16 mouse cellular contexts compared by ENCODE assay signal in genomic region chr10:117203558-117203981, GRCm38 (mm10). TPM values are rescaled to one million over a fixed set of nuclear protein-coding genes. Genes with fewer than 3 reads are reported as not detected.
DNase-seq lines count a peak whose midpoint lies in the region; ATAC-seq and TF ChIP-seq lines count a peak whose summit lies in the region.
"Had no signal": no experiment of that assay in that cellular context is flagged by ENCODE, and none has a peak within 500 bp of the region (broad histone marks: within the 10 kb centered on the region; RNA-seq: fewer than 3 reads in every experiment).

No protein-coding gene starts in this region.

- no peak for TF ChIP-seq EP300 in liver, embryonic 14.5 days (IDR thresholded peaks at IDR 0.05; ENCODE audit: low read depth)
- TF ChIP-seq EP300 in liver, postnatal 0 days (IDR thresholded peaks at IDR 0.05; ENCODE audit: low read depth) = no peak

- no peak overlapping the region for H3K9ac ChIP-seq in liver, embryonic 14.5 days (replicated peaks)
- no peak overlapping the region for H3K9ac ChIP-seq in liver, postnatal 0 days (replicated peaks)
- no peak overlapping the region for H3K9ac ChIP-seq in embryonic facial prominence, embryonic 11.5 days (replicated peaks; ENCODE audit: low read length)
- H3K9ac ChIP-seq: hindbrain, embryonic 12.5 days had no signal

- peak; percentile 41 for DNase-seq in adrenal gland, postnatal 14 days
- DNase-seq in adrenal gland, adult 18-20 months (ENCODE audit: low spot score in 2 of 2) = no peak
- DNase-seq in liver, embryonic 14.5 days (ENCODE audit: low read depth in 3 of 3, low spot score in 3 of 3) = no peak
- DNase-seq in liver, postnatal 0 days = no peak
- peak; percentile 71 for DNase-seq in embryonic facial prominence, embryonic 11.5 days (ENCODE audit: low spot score)
- no peak for DNase-seq in cerebellum, postnatal 10 days
- no peak for DNase-seq in urinary bladder, adult 18-20 months (ENCODE audit: low spot score in 2 of 2)
- DNase-seq: B cell, adult 2 months; retina, postnatal 1 day had no signal

- TF ChIP-seq CTCF in liver, embryonic 14.5 days (IDR thresholded peaks at IDR 0.05; ENCODE audit: low read depth) = peak; percentile 26; the same call in 1 of the 2 replicates
- no peak for TF ChIP-seq CTCF in liver, postnatal 0 days (IDR thresholded peaks at IDR 0.05; ENCODE audit: low read depth)

- H3K9me3 ChIP-seq in liver, embryonic 14.5 days (ENCODE audit: control insufficient read depth, low read length) = no peaks in the 10 kb centered on the region
- H3K9me3 ChIP-seq in liver, postnatal 0 days (ENCODE audit: low read length) = no peaks in the 10 kb centered on the region
- H3K9me3 ChIP-seq in embryonic facial prominence, embryonic 11.5 days (replicated peaks; ENCODE audit: control insufficient read depth, low read length) = no peaks in the 10 kb centered on the region
- H3K9me3 ChIP-seq: hindbrain, embryonic 12.5 days had no signal

- H3K27ac ChIP-seq in liver, embryonic 14.5 days = no peak overlapping the region
- no peak overlapping the region for H3K27ac ChIP-seq in liver, postnatal 0 days (ENCODE audit: low read depth)
- H3K27ac ChIP-seq in embryonic facial prominence, embryonic 11.5 days (replicated peaks; ENCODE audit: low read depth, low read length) = 0 out of 2 replicates have a peak overlapping the region, but pooled peaks have one; percentile 6
- H3K27ac ChIP-seq: hindbrain, embryonic 12.5 days had no signal

- 52% methylated on average over 2 of the region's 2 CpGs for WGBS in liver, embryonic 14.5 days (ENCODE audit: insufficient replicate concordance)
- WGBS in liver, postnatal 0 days (ENCODE audit: insufficient replicate concordance) = 62% methylated on average over 2 of the region's 2 CpGs
- 55% methylated on average over 2 of the region's 2 CpGs for WGBS in embryonic facial prominence, embryonic 11.5 days

- ATAC-seq in liver, embryonic 14.5 days (ENCODE audit: insufficient read depth) = no peak
- no peak for ATAC-seq in liver, postnatal 0 days
- no peak for ATAC-seq in embryonic facial prominence, embryonic 11.5 days (replicated peaks; ENCODE audit: insufficient number of reproducible peaks, low FRiP score, low TSS enrichment, low read depth)
- peak; percentile 75 for ATAC-seq in megakaryocyte, adult 5-6 weeks (ENCODE audit: poor library complexity, severe bottlenecking)

- no peak overlapping the region for H3K4me3 ChIP-seq in liver, embryonic 14.5 days (ENCODE audit: insufficient read depth in 1 of 2, low read depth in 2 of 2, low read length in 2 of 2)
- no peak overlapping the region for H3K4me3 ChIP-seq in liver, postnatal 0 days (ENCODE audit: low read depth, low read length)
- H3K4me3 ChIP-seq in embryonic facial prominence, embryonic 11.5 days (ENCODE audit: low read depth, low read length) = no peak overlapping the region
- H3K4me3 ChIP-seq: hindbrain, embryonic 12.5 days had no signal

- H3K27me3 ChIP-seq in liver, embryonic 14.5 days (ENCODE audit: control insufficient read depth, insufficient read depth, low read length) = no peaks in the 10 kb centered on the region
- H3K27me3 ChIP-seq in liver, postnatal 0 days (ENCODE audit: insufficient read depth, low read length) = no peaks in the 10 kb centered on the region
- H3K27me3 ChIP-seq in embryonic facial prominence, embryonic 11.5 days (ENCODE audit: control insufficient read depth, insufficient read depth, low read length) = no peaks in the 10 kb centered on the region
- H3K27me3 ChIP-seq: hindbrain, embryonic 12.5 days had no signal

- no peak overlapping the region for H3K4me2 ChIP-seq in liver, embryonic 14.5 days (ENCODE audit: low read depth)
- no peak overlapping the region for H3K4me2 ChIP-seq in liver, postnatal 0 days (ENCODE audit: low read depth, low read length)
- H3K4me2 ChIP-seq in embryonic facial prominence, embryonic 11.5 days (ENCODE audit: low read depth, low read length) = no peak overlapping the region
- H3K4me2 ChIP-seq: hindbrain, embryonic 12.5 days had no signal

- H3K36me3 ChIP-seq in liver, embryonic 14.5 days (replicated peaks; ENCODE audit: control insufficient read depth, insufficient read depth, low read depth) = no peaks in the 10 kb centered on the region
- no peaks in the 10 kb centered on the region for H3K36me3 ChIP-seq in liver, postnatal 0 days (replicated peaks; ENCODE audit: insufficient read depth, low read length)
- no peaks in the 10 kb centered on the region for H3K36me3 ChIP-seq in embryonic facial prominence, embryonic 11.5 days (replicated peaks; ENCODE audit: control insufficient read depth, insufficient read depth, low read depth, low read length)
- H3K36me3 ChIP-seq: hindbrain, embryonic 12.5 days had no signal

- H3K4me1 ChIP-seq in liver, embryonic 14.5 days (replicated peaks; ENCODE audit: control insufficient read depth in 2 of 2, insufficient read depth in 2 of 2, low read length in 1 of 2) = no peaks in the 10 kb centered on the region; a peak in 2 of 4 replicates
- no peaks in the 10 kb centered on the region for H3K4me1 ChIP-seq in liver, postnatal 0 days (ENCODE audit: insufficient read depth)
- no peaks in the 10 kb centered on the region for H3K4me1 ChIP-seq in embryonic facial prominence, embryonic 11.5 days (ENCODE audit: control insufficient read depth, insufficient read depth, low read length)

RNA-seq across cellular contexts. Expression of gene Yeats4, which starts 20.7 kb away (rescaled TPM):
- total RNA-seq in adrenal gland, postnatal 14 days (2021) = 44.3 and 44.6 TPM in 2 replicates
- 10 to 100 TPM; 34.5 to 43.1 TPM for total RNA-seq in adrenal gland, adult 18-20 months (2021)
- polyA plus RNA-seq in liver, embryonic 14.5 days (2012; rRNA removed) = 23.6 and 36.1 TPM in 2 replicates
- polyA plus RNA-seq in liver, embryonic 14.5 days (2014; fragmentation: Nextera tagmentation; extraction: Ambion mirVana) = 42.0 and 48.7 TPM in 2 replicates
- 31.2 and 32.2 TPM in 2 replicates for polyA plus RNA-seq in liver, postnatal 0 days (2015; fragmentation: Nextera tagmentation; extraction: Ambion mirVana)
- polyA plus RNA-seq in embryonic facial prominence, embryonic 11.5 days (2014; fragmentation: Nextera tagmentation; extraction: Ambion mirVana) = 135 and 148 TPM in 2 replicates
- total RNA-seq in megakaryocyte, adult 5-6 weeks (2015) = 73.3 and 84.2 TPM in 2 replicates
- total RNA-seq in megakaryocyte, adult 5-6 weeks (2017) = 96.5 and 100 TPM in 2 replicates

RNA-seq across cellular contexts. Expression of gene 9530003J23Rik, which starts 34.9 kb away (rescaled TPM):
- not detected in 2 replicates for total RNA-seq in adrenal gland, postnatal 14 days (2021)
- total RNA-seq in adrenal gland, adult 18-20 months (2021) = not detected
- polyA plus RNA-seq in liver, embryonic 14.5 days (2012; rRNA removed) = not detected in 2 replicates
- not detected in 2 replicates for polyA plus RNA-seq in liver, embryonic 14.5 days (2014; fragmentation: Nextera tagmentation; extraction: Ambion mirVana)
- polyA plus RNA-seq in liver, postnatal 0 days (2015; fragmentation: Nextera tagmentation; extraction: Ambion mirVana) = not detected in 2 replicates
- polyA plus RNA-seq in embryonic facial prominence, embryonic 11.5 days (2014; fragmentation: Nextera tagmentation; extraction: Ambion mirVana) = not detected in 2 replicates
- total RNA-seq in megakaryocyte, adult 5-6 weeks (2015) = not detected in 2 replicates
- total RNA-seq in megakaryocyte, adult 5-6 weeks (2017) = not detected in 2 replicates
- total RNA-seq: left cerebral cortex, postnatal 25 days had no signal
- polyA plus RNA-seq: cortical plate, adult 2 months; frontal cortex, adult 2 months; hindbrain, embryonic 12.5 days; large intestine, adult 2 months; urinary bladder, adult 2 months had no signal

RNA-seq across cellular contexts. Expression of gene Frs2, which starts 55.2 kb away (rescaled TPM):
- 26.4 and 30.9 TPM in 2 replicates for total RNA-seq in adrenal gland, postnatal 14 days (2021)
- total RNA-seq in adrenal gland, adult 18-20 months (2021) = 10 to 100 TPM; 20.5 to 25.4 TPM
- 7.9 and 9.2 TPM in 2 replicates for polyA plus RNA-seq in liver, embryonic 14.5 days (2012; rRNA removed)
- 8.8 and 11.2 TPM in 2 replicates for polyA plus RNA-seq in liver, embryonic 14.5 days (2014; fragmentation: Nextera tagmentation; extraction: Ambion mirVana)
- 7.7 and 8.0 TPM in 2 replicates for polyA plus RNA-seq in liver, postnatal 0 days (2015; fragmentation: Nextera tagmentation; extraction: Ambion mirVana)
- 25.5 and 28.2 TPM in 2 replicates for polyA plus RNA-seq in embryonic facial prominence, embryonic 11.5 days (2014; fragmentation: Nextera tagmentation; extraction: Ambion mirVana)
- 22.9 and 25.0 TPM in 2 replicates for total RNA-seq in megakaryocyte, adult 5-6 weeks (2015)
- total RNA-seq in megakaryocyte, adult 5-6 weeks (2017) = 9.8 and 10.5 TPM in 2 replicates

Comparison
In these comparisons a context has a peak if more than half of its experiments do, and no peak if none do; other contexts are left out.
1. DNase-seq: peak in adrenal gland, postnatal 14 days (single experiment) and embryonic facial prominence, embryonic 11.5 days (single experiment); none in adrenal gland, adult 18-20 months (0 of 2), liver, embryonic 14.5 days (0 of 3), liver, postnatal 0 days (single experiment), cerebellum, postnatal 10 days (0 of 2) and urinary bladder, adult 18-20 months (0 of 2).